Mouse (Mus musculus) limb, embryonic 12.5 days (tissue): Measurements from ENCODE around the gene Asb2. TPM values are rescaled to one million over a fixed set of nuclear protein-coding genes. Genes with fewer than 3 reads are reported as not detected.

Source experiments
- polyA plus RNA-seq: library from polyadenylated mRNA; unstranded; fragments of >200 nt; fragmentation: Nextera tagmentation; extraction: Ambion mirVana; gene quantifications from 2 replicates; pipeline ENCODE4 v1.2.1, GENCODE M21; 2016

The Asb2 gene
- polyA plus RNA-seq, 1 experiment from 2014 or later = 2.9 TPM

Other genes with a start within 250 kb of the Asb2 start
- not detected in 2 replicates for gene Prima1, start 113.9 kb downstream of the Asb2 start, polyA plus RNA-seq
- gene Fam181a, start 45.0 kb downstream of the Asb2 start, polyA plus RNA-seq = 0.23 TPM in 1 of 2 replicates, not detected in the other
- gene Otub2, start 32.7 kb upstream of the Asb2 start, polyA plus RNA-seq = 11.1 and 12.0 TPM in 2 replicates
- 0.50 and 0.56 TPM in 2 replicates for gene 9330161L09Rik, start 51.8 kb upstream of the Asb2 start, polyA plus RNA-seq
- 94.7 and 114 TPM in 2 replicates for gene Ddx24, start 69.8 kb upstream of the Asb2 start, polyA plus RNA-seq
- gene Ifi27, start 78.2 kb upstream of the Asb2 start, polyA plus RNA-seq = 2.9 and 3.2 TPM in 2 replicates
- 1.2 and 2.7 TPM in 2 replicates for gene Ifi27l2a, start 87.7 kb upstream of the Asb2 start, polyA plus RNA-seq
- gene Ifi27l2b, start 101.2 kb upstream of the Asb2 start, polyA plus RNA-seq = not detected in 2 replicates
- gene Ppp4r4, start 176.3 kb upstream of the Asb2 start, polyA plus RNA-seq = 1.9 and 2.1 TPM in 2 replicates